Mouse (Mus musculus) midbrain, postnatal 0 days (tissue): ENCODE results near the gene Gpx3. TPM values are rescaled to one million over a fixed set of nuclear protein-coding genes. Genes with fewer than 3 reads are reported as not detected.
"Not testable (repeated sequence)": the region's sequence is repeated elsewhere in the genome, so short reads cannot be mapped to it uniquely, and the experiment has no call there.

ENCODE experiments used
- ATAC-seq: fragments of 200-750 bp; cut with Nextera tagmentation; 2 replicates; pipeline ENCODE4 v1.8.0; 2017; ENCODE audit warnings: moderate number of reproducible peaks, mild to moderate bottlenecking, moderate TSS enrichment, moderate library complexity; ENCODE audit not compliant: low FRiP score
- DNase-seq: peaks from one replicate; pipeline ENCODE4 v3.0.0-alpha.2; 2015; ENCODE audit warnings: low spot score
- H3K27ac ChIP-seq: fragments of 300-500 bp; sonication (generic); 2 replicates; pipeline ENCODE4 v1.5.1; 2014; ENCODE audit warnings: low read depth, mild to moderate bottlenecking, low read length, mixed read lengths
- H3K27me3 ChIP-seq: fragments of 300-500 bp; sonication (generic); 2 replicates; pipeline ENCODE4 v1.6.1; 2014; ENCODE audit warnings: low read length, control low read depth, mixed read lengths; ENCODE audit not compliant: insufficient read depth
- H3K36me3 ChIP-seq: fragments of 300-500 bp; sonication (generic); 2 replicates; pipeline ENCODE4 v1.6.1; 2014; ENCODE audit warnings: low read length, control low read depth, mixed read lengths; ENCODE audit not compliant: insufficient read depth
- H3K4me1 ChIP-seq: fragments of 300-500 bp; sonication (generic); 2 replicates; pipeline ENCODE4 v1.6.1; 2014; ENCODE audit warnings: mild to moderate bottlenecking, control low read depth, antibody characterized with exemption, low read length, mixed read lengths; ENCODE audit not compliant: insufficient read depth
- H3K4me2 ChIP-seq: fragments of 300-500 bp; sonication (generic); 2 replicates; pipeline ENCODE4 v1.6.1; 2014; ENCODE audit warnings: low read depth, mild to moderate bottlenecking, low read length, mixed read lengths; ENCODE audit not compliant: poor library complexity, severe bottlenecking
- H3K4me3 ChIP-seq: fragments of 300-500 bp; sonication (generic); 2 replicates; pipeline ENCODE4 v1.5.1; 2014; ENCODE audit warnings: low read depth, mild to moderate bottlenecking, low read length, moderate library complexity
- H3K9ac ChIP-seq: fragments of 300-500 bp; sonication (generic); replicated peaks from 2 replicates; pipeline ENCODE4 v1.6.1; 2014; ENCODE audit warnings: mild to moderate bottlenecking, low read length, moderate library complexity, mixed read lengths; ENCODE audit not compliant: poor library complexity, severe bottlenecking
- H3K9me3 ChIP-seq: fragments of 300-500 bp; sonication (generic); 2 replicates; pipeline ENCODE4 v1.6.1; 2016; ENCODE audit warnings: low read length, control low read depth
- CTCF ChIP-seq: IDR thresholded peaks from 2 replicates; pipeline ENCODE4 v1.5.1; 2016; ENCODE audit warnings: antibody characterized with exemption, mild to moderate bottlenecking
- WGBS: fragments of 180-500 bp; shearing (Covaris S2); extraction: QIAGEN DNeasy Blood & Tissue Kit; methylation state at CpG from one replicate; pipeline ENCODE4 v1.1.7; 2014; 5-methylcytosine and 5-hydroxymethylcytosine counted together
- polyA plus RNA-seq: library from polyadenylated mRNA; unstranded; fragments of >200 nt; fragmentation: Nextera tagmentation; extraction: Ambion mirVana; gene quantifications from 2 replicates; pipeline ENCODE4 v1.2.1, GENCODE M21; 2015
- total RNA-seq: library from RNA; depleted of rRNA; stranded (reverse); fragments of >200 nt; gene quantifications from 2 replicates; pipeline ENCODE4 v1.2.3, GENCODE M21; 2014

Gpx3 gene
- total and polyA plus RNA-seq, 2 experiments from 2014 or later = 23.1 to 70.3 TPM

GRCm38 (mm10) chr11:54949717-54950116, 47.5 kb downstream of the Gpx3 start:
- H3K4me3 ChIP-seq = no peak overlapping the region

DNA sequence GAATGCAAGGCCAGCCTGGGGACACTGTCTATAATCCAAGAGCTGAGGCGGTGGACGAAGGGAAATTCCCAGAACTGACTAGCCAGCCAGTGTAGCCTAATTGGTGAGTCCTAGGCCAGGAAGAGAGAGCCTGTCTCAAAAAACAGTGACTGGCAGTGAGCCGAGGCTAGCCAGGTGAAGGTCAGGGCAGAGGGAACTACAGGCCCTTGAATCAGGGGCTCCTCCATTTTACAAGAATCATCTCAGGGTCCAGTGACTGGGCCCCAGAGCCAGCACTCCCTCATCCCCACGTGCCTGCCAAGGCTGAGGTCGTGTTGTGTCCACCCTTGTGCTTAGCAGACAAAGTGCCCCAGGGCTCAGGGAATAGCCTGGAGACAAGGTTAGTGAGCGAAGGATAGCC, 48.4 kb downstream of the Gpx3 start:
- WGBS = 84% methylated on average over 6 of the region's 6 CpGs
- DNase-seq (no peak), ATAC-seq (no peak)
- Histone ChIP-seq H3K27me3 (no peaks in the 10 kb centered on the region), H3K9me3 (no peaks in the 10 kb centered on the region), H3K4me2 (no peak overlapping the region), H3K4me1 (peaks cover 3% of the 10 kb centered on the region; the same call in 1 of the 2 replicates), H3K4me3 (no peak overlapping the region), H3K36me3 (no peaks in the 10 kb centered on the region), H3K27ac (no peak overlapping the region), H3K9ac (no peak overlapping the region)
- TF ChIP-seq CTCF = no peak

More at GRCm38 (mm10) chr11:54949717-54950116, 47.5 kb downstream of the Gpx3 start:
- Histone ChIP-seq H3K4me1 (peaks cover 3% of the 10 kb centered on the region; the same call in 1 of the 2 replicates), H3K27me3 (no peaks in the 10 kb centered on the region), H3K27ac (no peak overlapping the region), H3K36me3 (no peaks in the 10 kb centered on the region), H3K9me3 (no peaks in the 10 kb centered on the region), H3K9ac (no peak overlapping the region), H3K4me2 (no peak overlapping the region)
- DNase-seq (no peak), ATAC-seq (no peak)
- no peak for TF ChIP-seq CTCF
- 78% methylated on average over 1 of the region's 1 CpGs for WGBS

DNA sequence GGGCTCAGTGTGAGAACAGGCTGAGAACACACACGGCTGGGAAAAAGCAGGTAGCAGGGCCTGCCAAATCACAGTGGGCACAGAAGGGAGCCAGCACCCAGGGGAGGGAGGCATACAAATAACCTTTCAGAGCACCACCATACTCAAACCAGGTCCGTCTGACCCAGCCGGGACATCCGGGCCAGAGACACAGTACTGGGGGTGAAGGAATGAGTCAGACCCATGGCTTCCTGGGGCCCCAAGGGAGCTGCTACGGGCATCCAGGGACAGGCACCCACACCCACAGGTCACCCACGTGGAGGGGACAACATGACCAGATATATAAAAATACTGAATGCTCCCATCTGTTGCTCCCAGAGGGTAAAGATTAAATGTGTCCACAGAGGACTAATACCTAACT, 50.4 kb downstream of the Gpx3 start:
- Histone ChIP-seq H3K36me3 (no peaks in the 10 kb centered on the region), H3K4me3 (no peak overlapping the region), H3K27ac (no peak overlapping the region), H3K4me1 (peaks cover 3% of the 10 kb centered on the region; the same call in 1 of the 2 replicates), H3K9me3 (no peaks in the 10 kb centered on the region), H3K27me3 (no peaks in the 10 kb centered on the region), H3K4me2 (no peak overlapping the region), H3K9ac (no peak overlapping the region)
- no peak for DNase-seq
- no peak for ATAC-seq
- WGBS = 81% methylated on average over 6 of the region's 6 CpGs
- no peak for TF ChIP-seq CTCF

GRCm38 (mm10) chr11:54953993-54954446, 51.8 kb downstream of the Gpx3 start:
- Histone ChIP-seq H3K9me3 (no peaks in the 10 kb centered on the region), H3K27ac (no peak overlapping the region), H3K36me3 (no peaks in the 10 kb centered on the region), H3K4me2 (peak overlapping the region; percentile 20; the same call in 1 of the 2 replicates), H3K4me1 (peaks cover 3% of the 10 kb centered on the region; the same call in 1 of the 2 replicates), H3K27me3 (no peaks in the 10 kb centered on the region), H3K4me3 (no peak overlapping the region), H3K9ac (0 out of 2 replicates have a peak overlapping the region, but pooled peaks have one; percentile 13)
- DNase-seq (no peak), ATAC-seq (no peak)
- TF ChIP-seq CTCF = no peak
- WGBS = 32% methylated on average over 9 of the region's 9 CpGs

- DNase-seq (no peak), ATAC-seq (no peak)
- 0 out of 2 replicates have a peak overlapping the region, but pooled peaks have one; percentile 20 for H3K4me2 ChIP-seq
These were observed 52.5 kb downstream of the Gpx3 start for GRCm38 (mm10) chr11:54954716-54955115.

DNA sequence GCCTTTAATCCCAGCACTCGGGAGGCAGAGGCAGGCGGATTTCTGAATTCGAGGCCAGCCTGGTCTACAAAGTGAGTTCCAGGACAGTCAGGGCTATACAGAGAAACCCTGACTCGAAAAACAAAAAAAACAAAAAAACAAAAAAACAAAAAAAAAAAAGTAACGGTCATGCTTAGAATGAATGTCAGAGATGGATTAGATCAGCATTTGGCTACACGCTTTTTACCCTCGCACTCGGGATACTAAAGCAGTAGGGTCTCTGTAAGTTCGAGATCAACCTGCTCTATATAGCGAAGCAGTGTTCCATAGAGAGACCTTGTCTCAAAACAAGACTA, 53.1 kb downstream of the Gpx3 start:
- peak; percentile 11; the same call in 1 of the 2 replicates for ATAC-seq
- DNase-seq = not testable (repeated sequence)

More at GRCm38 (mm10) chr11:54954716-54955115, 52.5 kb downstream of the Gpx3 start:
- TF ChIP-seq CTCF = no peak
- Histone ChIP-seq H3K36me3 (no peaks in the 10 kb centered on the region), H3K27ac (no peak overlapping the region), H3K4me3 (no peak overlapping the region), H3K9me3 (no peaks in the 10 kb centered on the region), H3K4me1 (peaks cover 3% of the 10 kb centered on the region; the same call in 1 of the 2 replicates), H3K27me3 (no peaks in the 10 kb centered on the region), H3K9ac (no peak overlapping the region)
- 89% methylated on average over 8 of the region's 8 CpGs for WGBS

More for the DNA sequence above, 53.1 kb downstream of the Gpx3 start:
- peak overlapping the region; percentile 56 for H3K4me3 ChIP-seq
- whole genome bisulfite sequencing = 48% methylated on average over 10 of the region's 10 CpGs
- H3K27ac ChIP-seq, H3K36me3 ChIP-seq, H3K4me1 ChIP-seq, H3K9me3 ChIP-seq, H3K27me3 ChIP-seq: not testable (repeated sequence)
- peak overlapping the region; percentile 86 for H3K9ac ChIP-seq
- H3K4me2 ChIP-seq = peak overlapping the region; percentile 51
